Mouse (Mus musculus) T-helper 1 cell (primary cell): ENCODE data around the gene H3f3a.

Source experiments
- in situ Hi-C: fragments of 300-600 bp; cut with MboI, MseI; formaldehyde crosslinking; loops from one replicate; pipeline ENCODE4 v1.15.1; 2025; ENCODE audit warnings: high pct_unique_total_duplicates

Gene H3f3a

GRCm38 (mm10) chr1:180762679-180763078 lies 51.1 kb downstream of the H3f3a start:
- in situ Hi-C loops, result loop anchor here (5.0 kb wide), 1 partner anchor 45 kb away; no protein-coding TSS in a partner anchor

- in situ Hi-C loops, result loop anchor here (5.0 kb wide), 1 partner anchor 45 kb away; no protein-coding TSS in a partner anchor
Observed at GRCm38 (mm10) chr1:180762180-180762579, 51.6 kb downstream of the H3f3a start.

GRCm38 (mm10) chr1:180757956-180758520 lies 55.7 kb downstream of the H3f3a start:
- in situ Hi-C loops, result no loop called here

- in situ Hi-C loops, result no loop called here
Observed at GRCm38 (mm10) chr1:180757252-180757955, 56.3 kb downstream of the H3f3a start.

- in situ Hi-C loops, result no loop called here
Observed at GRCm38 (mm10) chr1:180756711-180757110, 57.0 kb downstream of the H3f3a start.

GRCm38 (mm10) chr1:180754376-180754775 lies 59.4 kb downstream of the H3f3a start:
- in situ Hi-C loops, result no loop called here

GRCm38 (mm10) chr1:180752115-180752514 lies 61.6 kb downstream of the H3f3a start:
- in situ Hi-C loops, result no loop called here
